Mouse (Mus musculus): ENCODE measurements around the gene Leo1. TPM values are rescaled to one million over a fixed set of nuclear protein-coding genes. Genes with fewer than 3 reads are reported as not detected.
"Not testable (repeated sequence)": the region's sequence is repeated elsewhere in the genome, so short reads cannot be mapped to it uniquely, and the experiment has no call there.

Leo1 gene
- polyA plus RNA-seq, 1 experiment from 2014 or later = 43.0 TPM

DNA sequence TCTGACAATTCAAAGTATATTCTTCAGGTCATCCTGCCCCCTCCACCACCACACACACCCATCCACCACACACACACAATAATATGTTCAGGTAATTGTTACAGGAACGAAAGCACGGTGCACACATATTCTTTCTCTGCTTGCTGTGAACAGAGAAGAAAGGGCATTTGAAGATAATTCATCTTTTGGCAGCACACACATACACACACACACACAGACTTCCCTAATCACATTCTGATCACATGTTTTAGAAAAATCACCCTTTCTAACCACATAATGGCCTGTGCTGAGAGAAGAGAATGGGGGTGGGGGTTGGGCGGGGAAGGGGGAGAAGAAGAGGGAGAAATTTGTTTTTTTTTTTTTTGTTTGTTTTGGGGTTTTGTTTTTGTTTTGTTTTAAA, 8.6 kb upstream of the Leo1 start:
- Histone ChIP-seq H3K27me3 (replicated peaks; ENCODE audit: control insufficient read depth, insufficient read depth, low read length) (no peaks in the 10 kb centered on the region), H3K27ac (ENCODE audit: low read depth, low read length) (no peak overlapping the region), H3K4me3 (ENCODE audit: low read length) (no peak overlapping the region), H3K9ac (ENCODE audit: low read depth, low read length) (no peak overlapping the region), H3K9me3 (ENCODE audit: control insufficient read depth, low read length) (no peaks in the 10 kb centered on the region), H3K4me1 (ENCODE audit: control insufficient read depth, insufficient read depth, low read depth, low read length) (no peaks in the 10 kb centered on the region; the same call in 1 of the 2 replicates), H3K4me2 (ENCODE audit: low read length) (no peak overlapping the region), H3K36me3 (ENCODE audit: control insufficient read depth, insufficient read depth, low read length) (no peaks in the 10 kb centered on the region)
- WGBS = 60% methylated on average over 3 of the region's 3 CpGs
- no peak for ATAC-seq

DNA sequence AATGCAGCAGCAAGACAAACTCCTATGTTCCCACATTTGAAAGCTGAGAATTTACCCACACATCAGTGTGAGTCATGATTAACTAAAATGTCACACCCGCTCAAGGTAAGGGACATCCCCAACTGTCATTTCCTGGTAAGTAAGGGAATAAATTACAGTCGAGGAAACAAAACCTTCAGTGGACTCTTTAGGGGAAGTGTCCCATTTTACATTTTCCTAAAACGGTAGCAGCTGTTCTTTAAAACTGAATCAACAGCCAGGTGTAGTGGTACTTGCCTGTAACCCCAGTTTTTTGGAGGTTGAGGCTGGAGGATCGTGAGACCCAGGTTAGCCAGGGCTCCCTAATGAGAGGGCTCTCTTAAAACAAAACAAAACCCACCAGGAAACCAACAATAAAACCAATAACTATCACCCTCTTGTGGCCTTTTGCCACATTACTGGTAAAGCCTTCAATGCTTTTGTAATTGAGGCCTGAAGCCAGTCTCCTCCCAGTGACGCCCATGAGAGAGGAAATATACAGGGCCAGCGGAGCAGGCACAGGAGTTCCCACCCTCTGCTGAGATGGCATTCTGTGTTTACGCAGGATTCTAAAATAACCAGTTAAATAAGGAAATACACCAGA, 7.0 kb upstream of the Leo1 start:
- no peak overlapping the region for H3K4me3 ChIP-seq (ENCODE audit: low read length)
- H3K27me3 ChIP-seq (replicated peaks; ENCODE audit: control insufficient read depth, insufficient read depth, low read length) = no peaks in the 10 kb centered on the region
- H3K36me3 ChIP-seq (ENCODE audit: control insufficient read depth, insufficient read depth, low read length) = no peaks in the 10 kb centered on the region
- 47% methylated on average over 7 of the region's 7 CpGs for WGBS
- no peaks in the 10 kb centered on the region; the same call in 1 of the 2 replicates for H3K4me1 ChIP-seq (ENCODE audit: control insufficient read depth, insufficient read depth, low read depth, low read length)
- H3K27ac ChIP-seq (ENCODE audit: low read depth, low read length) = no peak overlapping the region
- ATAC-seq = peak; percentile 58
- no peaks in the 10 kb centered on the region for H3K9me3 ChIP-seq (ENCODE audit: control insufficient read depth, low read length)
- H3K9ac ChIP-seq (ENCODE audit: low read depth, low read length) = no peak overlapping the region
- no peak overlapping the region for H3K4me2 ChIP-seq (ENCODE audit: low read length)

DNA sequence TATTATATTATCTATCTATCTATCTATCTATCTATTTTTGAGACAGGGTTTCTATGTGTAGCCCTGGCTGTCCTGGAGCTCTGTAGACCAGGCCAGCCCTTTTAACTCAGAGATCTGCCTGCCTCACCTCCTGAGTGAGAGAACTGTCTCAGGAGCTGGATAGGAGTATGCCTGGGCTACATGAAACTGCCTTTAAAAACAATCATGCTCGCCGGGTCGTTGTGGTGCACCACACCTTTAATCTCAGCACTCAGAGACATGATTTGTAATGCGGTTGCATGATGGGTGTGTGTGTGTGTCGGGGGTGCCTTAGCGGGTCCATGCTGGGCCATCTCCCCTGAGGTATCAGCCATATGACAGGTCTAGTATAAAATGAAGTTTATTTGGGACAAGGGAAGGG, 6.5 kb upstream of the Leo1 start:
- Histone ChIP-seq H3K4me3 (ENCODE audit: low read length) (no peak overlapping the region), H3K36me3 (ENCODE audit: control insufficient read depth, insufficient read depth, low read length) (no peaks in the 10 kb centered on the region), H3K9ac (ENCODE audit: low read depth, low read length) (no peak overlapping the region), H3K27me3 (replicated peaks; ENCODE audit: control insufficient read depth, insufficient read depth, low read length) (no peaks in the 10 kb centered on the region), H3K4me1 (ENCODE audit: control insufficient read depth, insufficient read depth, low read depth, low read length) (no peaks in the 10 kb centered on the region; the same call in 1 of the 2 replicates), H3K27ac (ENCODE audit: low read depth, low read length) (no peak overlapping the region), H3K4me2 (ENCODE audit: low read length) (no peak overlapping the region), H3K9me3 (ENCODE audit: control insufficient read depth, low read length) (no peaks in the 10 kb centered on the region)
- 77% methylated on average over 6 of the region's 6 CpGs for WGBS
- peak; percentile 37; the same call in 1 of the 2 replicates for ATAC-seq

DNA sequence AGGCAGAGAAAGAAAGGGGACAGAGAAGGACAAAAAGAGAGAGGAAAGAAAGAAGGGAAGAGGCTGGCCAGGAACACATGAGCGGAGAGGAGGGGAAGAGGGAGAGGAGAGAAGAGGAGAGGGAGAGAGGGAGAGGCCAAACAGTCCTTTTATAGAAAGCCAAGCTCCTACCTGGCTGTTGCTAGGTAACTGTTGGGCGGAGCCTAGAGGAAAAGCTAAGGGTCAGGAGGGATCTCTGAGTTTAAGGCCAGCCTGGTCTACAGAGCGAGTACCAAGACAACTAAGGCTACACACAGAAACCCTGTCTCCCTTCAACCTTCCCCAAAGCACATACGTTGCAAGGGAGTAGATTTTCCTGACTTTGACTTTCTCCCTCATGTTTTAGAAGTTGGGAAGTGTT, 6.0 kb upstream of the Leo1 start:
- H3K27ac ChIP-seq (ENCODE audit: low read depth, low read length) = no peak overlapping the region
- 78% methylated on average over 4 of the region's 4 CpGs for WGBS
- no peaks in the 10 kb centered on the region for H3K9me3 ChIP-seq (ENCODE audit: control insufficient read depth, low read length)
- no peaks in the 10 kb centered on the region for H3K36me3 ChIP-seq (ENCODE audit: control insufficient read depth, insufficient read depth, low read length)
- no peak overlapping the region for H3K4me2 ChIP-seq (ENCODE audit: low read length)
- no peaks in the 10 kb centered on the region; the same call in 1 of the 2 replicates for H3K4me1 ChIP-seq (ENCODE audit: control insufficient read depth, insufficient read depth, low read depth, low read length)
- no peaks in the 10 kb centered on the region for H3K27me3 ChIP-seq (replicated peaks; ENCODE audit: control insufficient read depth, insufficient read depth, low read length)
- no peak overlapping the region for H3K4me3 ChIP-seq (ENCODE audit: low read length)
- H3K9ac ChIP-seq (ENCODE audit: low read depth, low read length) = no peak overlapping the region
- no peak for ATAC-seq

DNA sequence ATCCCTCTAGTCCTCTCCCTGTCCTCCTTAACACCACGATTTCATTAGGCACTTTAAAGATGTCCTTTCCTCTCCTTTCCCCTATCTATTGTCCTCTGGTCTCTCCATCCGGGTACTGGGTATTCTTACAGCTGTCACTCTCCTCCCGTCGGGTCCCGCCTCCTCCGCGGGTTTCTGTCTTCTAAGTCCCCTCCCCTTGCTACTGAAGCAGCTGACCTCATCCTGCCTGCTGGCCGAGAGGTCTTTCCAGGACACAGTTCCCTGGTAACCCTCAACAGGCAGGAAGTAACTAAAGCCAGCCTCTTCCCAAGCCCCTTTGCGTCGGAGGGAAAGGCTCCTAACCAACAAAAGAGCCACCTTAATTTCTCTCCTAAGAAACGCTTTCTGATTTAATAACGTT, 5.4 kb upstream of the Leo1 start:
- Histone ChIP-seq H3K4me2 (ENCODE audit: low read length) (peak overlapping the region; percentile 5; the same call in 1 of the 2 replicates), H3K27me3 (replicated peaks; ENCODE audit: control insufficient read depth, insufficient read depth, low read length) (no peaks in the 10 kb centered on the region), H3K4me1 (ENCODE audit: control insufficient read depth, insufficient read depth, low read depth, low read length) (no peaks in the 10 kb centered on the region; the same call in 1 of the 2 replicates), H3K27ac (ENCODE audit: low read depth, low read length) (no peak overlapping the region), H3K36me3 (ENCODE audit: control insufficient read depth, insufficient read depth, low read length) (no peaks in the 10 kb centered on the region), H3K4me3 (ENCODE audit: low read length) (no peak overlapping the region), H3K9ac (ENCODE audit: low read depth, low read length) (0 out of 2 replicates have a peak overlapping the region, but pooled peaks have one; percentile 27), H3K9me3 (ENCODE audit: control insufficient read depth, low read length) (no peaks in the 10 kb centered on the region)
- peak; percentile 24 for ATAC-seq
- WGBS = 1% methylated on average over 12 of the region's 12 CpGs

DNA sequence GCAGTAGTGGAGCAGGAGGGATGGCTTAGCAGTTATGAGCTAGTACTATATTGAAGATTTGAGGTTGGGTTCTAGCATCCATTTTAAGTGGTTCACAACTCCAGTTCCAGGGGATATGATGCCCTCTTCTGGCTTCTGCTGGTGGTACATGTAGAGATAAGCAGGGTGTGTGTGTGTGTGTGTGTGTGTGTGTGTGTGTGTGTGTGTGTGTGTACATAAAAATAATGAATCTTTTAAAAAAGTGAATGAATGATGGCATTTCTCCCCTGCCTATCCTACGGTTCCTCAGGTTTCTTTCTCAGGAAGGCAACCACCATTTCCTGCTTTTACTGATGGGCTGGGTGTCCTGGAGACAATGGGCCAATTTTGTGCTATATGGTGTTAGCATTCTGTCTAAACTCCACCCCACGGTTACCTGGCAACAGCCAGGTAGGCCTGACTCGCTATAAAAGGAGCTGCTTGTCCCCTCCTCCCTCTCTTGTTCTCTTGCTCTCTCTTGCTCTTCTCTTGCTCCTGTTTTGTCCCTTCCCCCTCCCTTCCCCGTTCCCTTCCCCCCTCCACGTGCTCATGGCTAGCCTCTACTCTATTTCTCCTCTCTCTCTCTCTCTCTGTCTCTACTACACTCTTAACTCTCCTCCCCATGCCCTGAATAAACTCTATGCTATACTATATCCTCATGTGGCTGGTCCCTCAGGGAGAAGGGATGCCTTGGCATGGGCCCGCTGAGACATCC, 3.5 kb upstream of the Leo1 start:
- Histone ChIP-seq H3K27ac (ENCODE audit: low read depth, low read length) (no peak overlapping the region), H3K36me3 (ENCODE audit: control insufficient read depth, insufficient read depth, low read length) (no peaks in the 10 kb centered on the region), H3K9me3 (ENCODE audit: control insufficient read depth, low read length) (no peaks in the 10 kb centered on the region), H3K4me3 (ENCODE audit: low read length) (no peak overlapping the region), H3K27me3 (replicated peaks; ENCODE audit: control insufficient read depth, insufficient read depth, low read length) (no peaks in the 10 kb centered on the region), H3K9ac (ENCODE audit: low read depth, low read length) (no peak overlapping the region), H3K4me1 (ENCODE audit: control insufficient read depth, insufficient read depth, low read depth, low read length) (peaks cover 8% of the 10 kb centered on the region), H3K4me2 (ENCODE audit: low read length) (no peak overlapping the region)
- 27% methylated on average over 6 of the region's 6 CpGs for WGBS
- ATAC-seq = no peak

DNA sequence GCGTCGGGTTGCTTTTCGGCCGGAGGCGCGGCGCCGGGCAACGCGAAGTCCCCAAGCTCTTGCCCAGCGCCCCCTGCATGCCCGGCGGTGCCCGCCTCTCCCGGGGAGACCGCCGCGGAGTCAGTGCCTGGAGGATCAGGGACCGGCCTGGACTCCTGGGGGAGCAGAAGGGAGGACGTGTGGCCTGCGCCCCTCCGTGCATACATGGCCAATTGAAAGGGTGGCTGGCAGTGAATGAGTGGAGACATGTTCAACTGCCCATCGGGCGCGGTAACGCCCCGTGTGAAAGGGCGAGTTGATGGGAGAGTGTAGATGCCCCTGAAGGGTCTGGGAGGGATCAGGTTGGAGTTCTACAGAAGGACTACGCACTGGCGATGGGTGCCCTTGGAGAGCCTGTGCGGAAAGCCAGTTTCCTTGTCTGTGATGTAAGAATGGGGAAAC, 387 bp downstream of the Leo1 start:
- Histone ChIP-seq H3K4me3 (ENCODE audit: low read length) (peak overlapping the region; percentile 81), H3K27me3 (replicated peaks; ENCODE audit: control insufficient read depth, insufficient read depth, low read length) (no peaks in the 10 kb centered on the region), H3K9me3 (ENCODE audit: control insufficient read depth, low read length) (no peaks in the 10 kb centered on the region), H3K4me2 (ENCODE audit: low read length) (peak overlapping the region; percentile 70), H3K4me1 (ENCODE audit: control insufficient read depth, insufficient read depth, low read depth, low read length) (peaks cover 12% of the 10 kb centered on the region), H3K9ac (ENCODE audit: low read depth, low read length) (peak overlapping the region; percentile 94), H3K27ac (ENCODE audit: low read depth, low read length) (peak overlapping the region; percentile 82), H3K36me3 (ENCODE audit: control insufficient read depth, insufficient read depth, low read length) (peaks cover 7% of the 10 kb centered on the region; the same call in 1 of the 2 replicates)
- ATAC-seq = peak; percentile 85
- WGBS = 0% methylated on average over 21 of the region's 31 CpGs

DNA sequence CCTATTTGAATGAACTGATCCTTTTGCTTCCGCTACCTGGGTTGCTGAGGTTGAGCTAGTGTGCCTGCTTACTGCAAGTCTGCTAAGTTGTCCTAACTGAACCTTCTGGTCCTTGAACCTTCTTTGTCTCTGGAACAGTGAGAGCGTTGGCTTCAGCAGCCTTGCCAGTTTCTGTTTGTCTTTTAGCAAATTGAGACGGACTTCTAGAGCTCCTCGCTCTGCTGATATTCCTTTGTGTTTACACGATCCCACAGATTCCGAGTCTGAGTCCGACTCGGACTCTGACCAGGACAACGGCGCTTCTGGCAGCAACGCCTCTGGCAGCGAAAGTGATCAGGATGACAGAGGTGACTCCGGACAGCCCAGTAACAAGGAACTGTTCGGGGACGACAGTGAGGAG, 3.7 kb downstream of the Leo1 start:
- Histone ChIP-seq H3K4me3 (ENCODE audit: low read length) (no peak overlapping the region), H3K9me3 (ENCODE audit: control insufficient read depth, low read length) (no peaks in the 10 kb centered on the region), H3K36me3 (ENCODE audit: control insufficient read depth, insufficient read depth, low read length) (peaks cover 31% of the 10 kb centered on the region), H3K9ac (ENCODE audit: low read depth, low read length) (no peak overlapping the region), H3K27ac (ENCODE audit: low read depth, low read length) (no peak overlapping the region), H3K4me1 (ENCODE audit: control insufficient read depth, insufficient read depth, low read depth, low read length) (peaks cover 12% of the 10 kb centered on the region), H3K27me3 (replicated peaks; ENCODE audit: control insufficient read depth, insufficient read depth, low read length) (no peaks in the 10 kb centered on the region), H3K4me2 (ENCODE audit: low read length) (no peak overlapping the region)
- ATAC-seq = no peak
- 91% methylated on average over 15 of the region's 15 CpGs for whole genome bisulfite sequencing

DNA sequence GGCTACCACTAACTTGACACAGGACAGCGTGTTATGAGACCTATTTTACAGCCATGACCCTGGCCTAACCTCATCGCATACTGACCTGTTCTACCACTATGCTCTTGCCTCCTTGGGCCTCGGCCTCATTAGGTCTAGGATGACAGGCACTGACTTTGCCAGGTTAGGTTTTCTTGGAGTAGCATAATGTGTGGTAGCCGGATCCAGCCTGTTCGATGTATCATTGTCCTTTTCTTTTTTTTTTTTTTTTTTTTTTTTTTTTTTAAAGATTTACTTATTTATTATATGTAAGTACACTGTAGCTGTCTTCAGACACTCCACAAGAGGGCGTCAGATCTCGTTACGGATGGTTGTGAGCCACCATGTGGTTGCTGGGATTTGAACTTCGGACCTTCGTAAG, 5.2 kb downstream of the Leo1 start:
- not testable (repeated sequence) for H3K9me3 ChIP-seq (ENCODE audit: control insufficient read depth, low read length); H3K27me3 ChIP-seq (replicated peaks; ENCODE audit: control insufficient read depth, insufficient read depth, low read length); H3K9ac ChIP-seq (ENCODE audit: low read depth, low read length); H3K27ac ChIP-seq (ENCODE audit: low read depth, low read length); ATAC-seq; H3K4me3 ChIP-seq (ENCODE audit: low read length); H3K4me2 ChIP-seq (ENCODE audit: low read length)
- H3K36me3 ChIP-seq (ENCODE audit: control insufficient read depth, insufficient read depth, low read length) = peaks cover 32% of the 10 kb centered on the region
- H3K4me1 ChIP-seq (ENCODE audit: control insufficient read depth, insufficient read depth, low read depth, low read length) = peaks cover 12% of the 10 kb centered on the region
- 83% methylated on average over 10 of the region's 10 CpGs for WGBS

Measured in hindbrain, embryonic 16.5 days (tissue).